Mouse (Mus musculus): Measurements from ENCODE around the gene Ubqln4.

- TF ChIP-seq SMC3 (IDR thresholded peaks at IDR 0.05; ENCODE audit: low read depth, low read length) = no peak
- no peak for TF ChIP-seq SIN3A (IDR thresholded peaks at IDR 0.05; ENCODE audit: low read length)
- TF ChIP-seq CTCF (IDR thresholded peaks at IDR 0.05 in 2 of 3, conservative IDR thresholded peaks at IDR 0.05 in 1 of 3; ENCODE audit: control insufficient read depth in 1 of 3, insufficient read depth in 1 of 3, low read depth in 2 of 3, low read length in 3 of 3, poor library complexity in 1 of 3, severe bottlenecking in 1 of 3) = no peak
- TF ChIP-seq RAD21 (IDR thresholded peaks at IDR 0.05; ENCODE audit: low read depth, low read length) = no peak
- no peak for TF ChIP-seq ZNF384 (IDR thresholded peaks at IDR 0.05; ENCODE audit: low read depth, low read length)
- no peak for TF ChIP-seq NELFE (IDR thresholded peaks at IDR 0.05; ENCODE audit: low read depth, low read length)
- no peak for TF ChIP-seq MAX (IDR thresholded peaks at IDR 0.05; ENCODE audit: low read length)
- TF ChIP-seq MAFK (IDR thresholded peaks at IDR 0.05; ENCODE audit: borderline replicate concordance, low read depth, low read length) = no peak
- TF ChIP-seq POLR2A (IDR thresholded peaks at IDR 0.05; ENCODE audit: control insufficient read depth in 1 of 2, insufficient read depth in 1 of 2, low read depth in 1 of 2, low read length in 2 of 2, poor library complexity in 1 of 2) = no peak
- no peak for TF ChIP-seq ZC3H11A (IDR thresholded peaks at IDR 0.05; ENCODE audit: low read depth, low read length)
- no peak for TF ChIP-seq TBP (IDR thresholded peaks at IDR 0.05; ENCODE audit: low read depth, low read length)
- no peak for TF ChIP-seq USF1 (IDR thresholded peaks at IDR 0.05; ENCODE audit: low read depth, low read length)
- TF ChIP-seq EP300 (IDR thresholded peaks at IDR 0.05; ENCODE audit: low read depth in 1 of 2, low read length in 2 of 2) = no peak
- no peak for TF ChIP-seq TCF12 (IDR thresholded peaks at IDR 0.05; ENCODE audit: low read depth, low read length)
These were observed 35.1 kb upstream of the Ubqln4 start for GRCm38 (mm10) chr3:88518411-88518810.

Measured in MEL (cell line).